Mouse (Mus musculus) lung, adult 2 months (tissue): ENCODE data around the gene Zdhhc21.

Source experiments
- CTCF ChIP-seq: fragments of 200-500 bp; IDR thresholded peaks from 2 replicates; pipeline ENCODE4 v1.5.1; 2011; ENCODE audit warnings: mild to moderate bottlenecking, low read length, control low read depth; ENCODE audit not compliant: insufficient read depth
- POLR2A ChIP-seq: fragments of 200-500 bp; IDR thresholded peaks from 2 replicates; pipeline ENCODE4 v1.6.1; 2011; ENCODE audit warnings: low read depth, mild to moderate bottlenecking, control low read depth, low read length, borderline replicate concordance; ENCODE audit errors: extremely low read depth

DNA sequence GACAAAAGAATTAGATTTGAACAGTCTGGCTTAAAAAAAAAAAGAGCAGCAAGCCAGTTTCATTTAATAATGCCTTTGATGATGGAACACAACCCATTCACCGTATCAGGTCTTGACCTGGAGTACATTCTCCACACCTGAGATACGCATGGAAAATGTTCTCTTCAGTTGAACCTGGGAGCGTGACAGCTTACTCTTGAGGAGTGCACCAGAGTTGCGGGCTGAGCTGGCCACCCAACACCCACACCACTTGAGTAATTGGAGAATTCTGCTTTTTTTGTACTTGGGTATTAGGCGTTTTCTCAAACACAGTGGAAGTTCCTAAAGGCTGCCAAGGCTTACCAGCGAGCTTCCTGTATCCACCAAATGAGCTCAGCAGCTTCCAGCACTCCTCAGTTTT is 66.2 kb downstream of the Zdhhc21 start:
- TF ChIP-seq CTCF (no peak), POLR2A (no peak)
